Mouse (Mus musculus): ENCODE results near the gene Clk2.
"Not testable (repeated sequence)": the region's sequence is repeated elsewhere in the genome, so short reads cannot be mapped to it uniquely, and the experiment has no call there.

The Clk2 gene

GRCm38 (mm10) chr3:89193853-89194252 is 29.3 kb downstream of the Clk2 start:
- DNase-seq: no peak

- peak; percentile 82 to 93 for DNase-seq
Observed at GRCm38 (mm10) chr3:89195979-89196877, 31.6 kb downstream of the Clk2 start.

- no peak for DNase-seq
Observed at GRCm38 (mm10) chr3:89199839-89200238, 35.2 kb downstream of the Clk2 start.

GRCm38 (mm10) chr3:89202253-89203141 is 37.9 kb downstream of the Clk2 start, which contains the start of gene Gba:
Gene Gba (plus strand): TSS chr3:89202928.
- peak; percentile 89 to 91 for DNase-seq

- DNase-seq: no peak
Observed at GRCm38 (mm10) chr3:89203142-89203514, 38.5 kb downstream of the Clk2 start.

DNA sequence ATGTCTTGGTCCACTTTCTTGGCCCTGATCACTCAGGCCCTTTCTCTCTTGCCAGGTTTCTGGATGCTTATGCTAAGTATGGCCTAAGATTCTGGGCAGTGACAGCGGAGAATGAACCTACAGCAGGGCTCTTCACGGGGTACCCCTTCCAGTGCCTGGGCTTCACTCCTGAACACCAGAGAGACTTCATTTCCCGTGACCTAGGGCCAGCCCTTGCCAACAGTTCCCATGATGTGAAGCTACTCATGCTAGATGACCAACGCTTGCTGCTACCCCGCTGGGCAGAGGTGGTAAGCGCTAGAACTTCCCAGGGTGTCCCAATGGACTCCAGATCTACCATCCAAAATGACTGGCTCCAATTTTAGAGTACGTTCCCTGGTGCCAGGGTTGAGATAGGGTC is 41.5 kb downstream of the Clk2 start:
- DNase-seq: no peak

- DNase-seq: no peak
Observed at GRCm38 (mm10) chr3:89206695-89207094, 42.1 kb downstream of the Clk2 start.

DNA sequence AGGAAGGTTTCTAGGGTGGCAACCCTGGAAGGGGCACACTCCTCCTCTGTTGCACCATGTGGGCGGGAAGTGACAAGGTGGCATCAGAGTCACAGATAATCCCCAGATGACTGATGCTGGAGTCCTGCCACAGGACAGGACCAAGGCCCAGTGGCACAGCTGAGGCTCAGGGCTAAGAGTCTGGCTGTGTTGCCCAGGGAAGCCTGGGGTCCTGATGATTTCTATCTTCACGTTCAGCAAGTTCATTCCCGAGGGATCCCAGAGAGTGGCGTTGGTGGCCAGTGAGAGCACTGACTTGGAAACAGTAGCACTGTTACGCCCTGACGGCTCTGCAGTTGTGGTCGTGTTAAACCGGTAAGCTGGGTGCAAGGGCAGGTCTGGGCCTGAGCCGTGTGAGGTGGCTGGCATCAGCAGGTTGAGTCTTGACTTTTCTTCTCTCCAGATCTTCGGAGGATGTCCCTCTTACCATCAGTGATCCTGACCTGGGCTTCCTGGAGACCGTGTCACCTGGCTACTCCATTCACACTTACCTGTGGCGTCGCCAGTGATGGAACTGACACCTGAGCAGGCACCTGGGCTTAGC is 43.6 kb downstream of the Clk2 start:
- DNase-seq: no peak

- no peak for DNase-seq
Observed at GRCm38 (mm10) chr3:89208736-89209135, 44.1 kb downstream of the Clk2 start.

DNA sequence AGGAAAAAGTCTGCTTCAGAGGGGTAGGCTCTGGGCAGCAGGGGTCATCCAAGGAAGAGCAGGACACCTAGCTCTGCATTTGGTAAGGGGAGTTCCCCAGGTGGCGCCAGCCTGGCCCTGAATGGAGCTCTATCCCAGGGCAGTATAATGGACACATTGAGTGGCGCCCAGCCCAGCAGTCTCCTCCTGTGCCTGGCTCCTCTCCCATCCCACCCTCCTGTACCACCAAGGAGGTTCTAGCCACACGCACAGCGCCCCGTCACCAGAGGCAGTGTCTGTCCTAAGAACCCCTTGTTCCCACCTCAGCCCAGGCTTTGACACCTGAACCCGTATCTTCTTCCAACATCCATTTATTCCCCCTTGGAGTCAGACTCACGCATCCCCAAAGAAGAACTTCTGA is 45.1 kb downstream of the Clk2 start:
- no peak for DNase-seq

GRCm38 (mm10) chr3:89210162-89210561 is 45.6 kb downstream of the Clk2 start:
- DNase-seq: no peak

GRCm38 (mm10) chr3:89210731-89211130 is 46.1 kb downstream of the Clk2 start:
- DNase-seq: peak in 1 of 2 experiments; percentile 46

DNA sequence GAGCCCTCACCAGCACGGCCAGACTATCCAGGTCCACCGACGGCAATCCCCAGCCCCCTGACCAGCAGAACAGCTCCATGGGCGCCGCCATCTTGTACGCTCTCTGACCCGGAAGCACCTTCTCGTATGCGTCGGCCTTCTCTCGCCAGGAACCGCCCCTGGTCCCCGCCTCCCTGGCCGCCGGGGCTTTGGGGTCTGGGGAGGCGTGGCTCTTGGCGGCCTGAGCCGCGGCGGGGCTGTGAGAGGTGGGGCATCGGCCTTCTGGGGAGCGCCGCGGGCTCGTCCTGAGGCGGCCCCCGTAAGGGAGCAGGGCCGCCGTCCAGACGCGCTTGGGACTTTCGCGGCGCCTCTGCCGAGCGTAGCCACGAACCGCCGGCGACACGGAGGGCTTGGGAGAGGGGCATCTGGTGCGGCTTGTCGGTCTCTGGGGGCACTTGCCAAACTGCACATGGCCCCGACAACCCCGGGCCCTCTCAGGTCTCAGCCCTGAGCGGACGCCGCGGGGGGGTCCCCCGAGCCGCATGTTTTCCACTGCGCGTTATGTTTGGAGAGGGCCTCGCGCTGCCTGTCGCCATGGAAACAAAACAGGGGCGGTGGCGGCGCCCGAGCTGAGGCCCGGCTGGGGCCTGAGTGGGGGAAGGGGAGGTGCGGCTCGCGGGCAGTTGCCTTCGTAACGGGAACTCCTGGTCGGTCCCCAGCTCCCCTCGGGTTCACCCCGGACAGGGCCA is 49.4 kb downstream of the Clk2 start:
- peak; percentile 90 to 93 for DNase-seq

DNA sequence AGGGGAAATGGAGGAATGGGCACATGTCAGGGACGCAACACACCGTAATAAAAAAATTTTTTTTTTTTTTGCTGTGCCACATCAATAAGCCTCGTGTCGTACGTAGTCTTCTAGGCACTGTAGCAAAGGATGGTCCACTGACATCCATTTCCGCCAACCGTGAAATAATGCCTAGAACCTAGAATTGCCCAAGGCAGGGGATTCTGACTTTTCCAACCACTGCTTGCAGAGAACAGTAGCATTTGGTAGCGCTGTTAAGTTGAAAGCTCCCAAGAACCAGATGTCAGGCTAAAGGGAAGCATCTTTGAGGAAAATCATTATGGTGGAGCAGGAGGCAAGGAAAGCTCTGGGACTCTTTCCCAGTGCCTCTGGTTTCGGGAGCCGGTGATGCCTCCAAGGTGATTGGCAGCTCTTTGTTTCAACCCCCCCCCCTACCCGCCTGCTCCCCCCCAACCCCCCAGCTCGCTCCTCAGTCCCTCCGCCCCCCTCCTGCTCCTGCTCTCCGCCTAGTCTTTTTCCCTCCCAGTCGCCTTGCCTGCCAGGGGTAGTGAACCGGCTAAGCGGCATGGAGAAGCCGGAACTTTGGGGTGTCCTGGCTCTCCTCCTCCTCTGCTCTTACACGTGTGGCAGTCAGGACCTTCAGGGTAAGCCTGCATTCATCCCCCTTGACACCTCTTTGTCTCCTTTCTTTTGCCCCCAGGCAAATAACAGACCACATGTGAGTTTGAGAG is 50.3 kb downstream of the Clk2 start, which contains the start of gene Thbs3:
Gene Thbs3 (plus strand): TSS at position 500 of the 731 bp plus-strand sequence.
- peak in 1 of 2 experiments; percentile 7 for DNase-seq

DNA sequence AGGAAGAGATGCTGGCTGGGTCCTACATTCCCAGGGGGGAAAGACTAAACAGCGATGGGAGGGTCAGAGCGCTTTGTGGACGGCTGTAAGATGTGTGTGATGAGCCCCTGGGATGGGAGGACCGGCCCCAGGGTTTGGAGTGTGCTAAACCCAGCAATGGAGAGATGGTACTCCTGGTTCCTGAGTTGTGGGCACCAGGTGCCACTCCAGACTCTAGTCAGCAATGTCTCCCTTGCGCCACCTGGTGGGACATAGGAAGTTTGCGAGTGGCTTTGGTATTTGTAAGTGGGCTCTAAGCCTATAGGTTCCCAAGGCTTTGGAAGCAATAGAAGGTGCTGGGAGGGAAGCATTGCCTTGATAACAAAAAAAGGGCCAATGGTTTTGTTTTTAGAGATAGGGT is 51.3 kb downstream of the Clk2 start:
- peak; percentile 87 to 92 for DNase-seq

- DNase-seq: not testable (repeated sequence)
Observed at GRCm38 (mm10) chr3:89216407-89216806, 51.8 kb downstream of the Clk2 start.

DNA sequence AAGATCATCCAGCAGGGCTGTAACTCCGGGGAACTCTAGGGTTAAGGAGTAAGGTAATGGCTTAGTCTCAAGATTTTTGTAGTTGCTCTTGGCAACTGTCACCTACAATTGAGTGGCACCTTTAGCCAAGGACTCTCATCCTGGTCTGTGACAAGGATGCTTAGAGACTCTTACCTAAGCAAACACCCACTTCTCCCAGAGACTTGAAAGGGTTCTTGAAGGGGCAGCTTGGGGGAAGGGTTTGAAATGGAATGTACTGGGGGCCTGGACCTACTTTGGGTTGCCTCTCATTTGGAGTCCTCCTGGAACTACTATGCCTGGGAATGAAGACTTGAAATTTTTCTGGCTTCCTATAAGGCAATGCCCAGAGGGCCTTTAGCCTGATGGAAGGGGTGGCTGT is 53.7 kb downstream of the Clk2 start:
- DNase-seq: no peak

- no peak for DNase-seq
Observed at GRCm38 (mm10) chr3:89219546-89219945, 55.0 kb downstream of the Clk2 start.

- DNase-seq: no peak
Observed at GRCm38 (mm10) chr3:89221167-89221566, 56.6 kb downstream of the Clk2 start.

- DNase-seq: no peak
Observed at GRCm38 (mm10) chr3:89224796-89225195, 60.2 kb downstream of the Clk2 start.

- no peak for DNase-seq
Observed at GRCm38 (mm10) chr3:89225321-89225815, 60.8 kb downstream of the Clk2 start.
